Mouse (Mus musculus): ENCODE measurements around the gene Fam217b. TPM values are rescaled to one million over a fixed set of nuclear protein-coding genes. Genes with fewer than 3 reads are reported as not detected.

Fam217b gene
- total and polyA plus RNA-seq, 2 experiments from 2014 or later: 20.0 to 24.8 TPM

DNA sequence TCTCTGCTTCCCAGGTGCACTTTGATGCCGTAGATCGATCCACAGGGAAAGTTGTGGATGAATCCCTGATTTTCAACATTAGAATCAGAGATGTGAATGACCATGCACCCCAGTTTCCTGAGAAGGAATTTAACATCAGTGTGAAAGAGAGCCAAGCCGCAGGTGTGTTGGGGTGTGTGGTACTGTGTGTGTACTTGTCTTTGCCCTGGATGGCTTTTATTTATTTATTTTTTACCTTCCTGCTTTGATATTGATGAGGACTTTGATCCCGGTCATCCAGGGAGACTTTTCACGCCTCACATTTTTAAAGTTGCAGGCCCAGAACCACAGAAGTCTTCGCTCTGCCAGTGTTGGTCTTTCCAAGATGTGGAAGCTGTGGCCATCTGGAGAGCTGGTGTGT, 43.1 kb downstream of the Fam217b start:
- 94% methylated on average over 6 of the region's 6 CpGs for WGBS
- Histone ChIP-seq H3K4me2 (ENCODE audit: low read depth, low read length) (no peak overlapping the region), H3K36me3 (ENCODE audit: insufficient read depth, low read length) (no peaks in the 10 kb centered on the region), H3K4me1 (ENCODE audit: insufficient read depth, low read length) (0 out of 2 replicates have a peak, but pooled peaks cover 4% of the 10 kb centered on the region), H3K27me3 (ENCODE audit: insufficient read depth, low read length) (no peaks in the 10 kb centered on the region), H3K9me3 (ENCODE audit: low read length) (no peaks in the 10 kb centered on the region), H3K9ac (replicated peaks; ENCODE audit: low read length) (no peak overlapping the region), H3K4me3 (ENCODE audit: low read length) (no peak overlapping the region), H3K27ac (no peak overlapping the region)
- TF ChIP-seq CTCF (IDR thresholded peaks at IDR 0.05; ENCODE audit: low read depth): no peak
- ATAC-seq (no peak), DNase-seq (ENCODE audit: low spot score) (no peak)

DNA sequence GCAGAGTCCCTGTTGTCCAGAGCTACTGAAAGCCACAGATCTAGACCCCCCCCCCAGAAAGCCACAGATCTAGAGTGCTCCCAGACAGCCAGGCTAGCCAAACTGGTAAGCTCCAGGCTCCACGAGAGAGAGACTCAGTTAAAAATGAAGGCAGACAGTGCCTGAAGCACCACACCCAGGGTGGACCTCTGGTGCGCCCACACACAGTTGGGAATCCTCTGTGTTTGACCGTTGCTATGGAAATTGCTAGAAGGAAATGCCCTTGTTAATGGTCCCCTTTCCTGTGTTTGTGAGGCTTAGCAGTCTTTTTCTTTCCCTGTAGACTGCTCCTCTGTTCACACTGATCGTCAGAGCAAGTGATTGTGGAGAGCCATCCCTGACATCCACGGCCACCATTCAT, 46.0 kb downstream of the Fam217b start:
- H3K27me3 ChIP-seq (ENCODE audit: insufficient read depth, low read length): no peaks in the 10 kb centered on the region
- H3K4me3 ChIP-seq (ENCODE audit: low read length): no peak overlapping the region
- no peak for TF ChIP-seq CTCF (IDR thresholded peaks at IDR 0.05; ENCODE audit: low read depth)
- no peak for DNase-seq (ENCODE audit: low spot score)
- no peak overlapping the region for H3K27ac ChIP-seq
- H3K4me2 ChIP-seq (ENCODE audit: low read depth, low read length): no peak overlapping the region
- 0 out of 2 replicates have a peak, but pooled peaks cover 4% of the 10 kb centered on the region for H3K4me1 ChIP-seq (ENCODE audit: insufficient read depth, low read length)
- no peak overlapping the region for H3K9ac ChIP-seq (replicated peaks; ENCODE audit: low read length)
- WGBS: 54% methylated on average over 5 of the region's 5 CpGs
- no peak for ATAC-seq
- no peaks in the 10 kb centered on the region for H3K9me3 ChIP-seq (ENCODE audit: low read length)
- H3K36me3 ChIP-seq (ENCODE audit: insufficient read depth, low read length): no peaks in the 10 kb centered on the region

- H3K4me3 ChIP-seq (ENCODE audit: low read length): no peak overlapping the region
- no peak for DNase-seq (ENCODE audit: low spot score)
- TF ChIP-seq CTCF (IDR thresholded peaks at IDR 0.05; ENCODE audit: low read depth): no peak
- H3K4me2 ChIP-seq (ENCODE audit: low read depth, low read length): no peak overlapping the region
- H3K27me3 ChIP-seq (ENCODE audit: insufficient read depth, low read length): no peaks in the 10 kb centered on the region
- no peaks in the 10 kb centered on the region for H3K9me3 ChIP-seq (ENCODE audit: low read length)
- no peaks in the 10 kb centered on the region for H3K36me3 ChIP-seq (ENCODE audit: insufficient read depth, low read length)
- H3K9ac ChIP-seq (replicated peaks; ENCODE audit: low read length): no peak overlapping the region
- no peak for ATAC-seq
- WGBS: 66% methylated on average over 17 of the region's 17 CpGs
- H3K4me1 ChIP-seq (ENCODE audit: insufficient read depth, low read length): no peaks in the 10 kb centered on the region
- no peak overlapping the region for H3K27ac ChIP-seq
These were observed 57.5 kb downstream of the Fam217b start for GRCm38 (mm10) chr2:178471546-178472480.

DNA sequence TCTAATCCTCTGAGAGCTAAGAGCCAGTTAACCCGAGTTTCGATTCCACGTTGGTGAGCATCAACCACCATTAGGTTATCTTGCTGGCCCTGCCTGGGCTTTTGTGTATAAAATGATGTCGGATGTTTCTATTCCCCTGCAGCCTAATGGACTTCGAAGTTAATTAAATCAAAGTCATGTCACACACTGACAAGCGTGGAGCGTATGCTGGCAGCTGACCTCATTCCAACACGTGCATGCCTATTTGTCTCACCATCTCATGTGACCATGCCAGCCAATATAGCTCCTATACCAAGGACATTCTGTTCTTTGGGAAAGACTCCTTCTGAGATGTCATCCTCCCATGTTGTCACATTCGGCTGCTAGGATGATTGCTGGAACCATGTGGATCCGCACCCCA, 59.6 kb downstream of the Fam217b start:
- Histone ChIP-seq H3K4me2 (ENCODE audit: low read depth, low read length) (no peak overlapping the region), H3K4me3 (ENCODE audit: low read length) (no peak overlapping the region), H3K27me3 (ENCODE audit: insufficient read depth, low read length) (no peaks in the 10 kb centered on the region), H3K4me1 (ENCODE audit: insufficient read depth, low read length) (no peaks in the 10 kb centered on the region), H3K27ac (no peak overlapping the region), H3K9ac (replicated peaks; ENCODE audit: low read length) (no peak overlapping the region), H3K36me3 (ENCODE audit: insufficient read depth, low read length) (no peaks in the 10 kb centered on the region), H3K9me3 (ENCODE audit: low read length) (no peaks in the 10 kb centered on the region)
- WGBS: 54% methylated on average over 10 of the region's 10 CpGs
- ATAC-seq: peak; percentile 46; the same call in 1 of the 2 replicates
- TF ChIP-seq CTCF (IDR thresholded peaks at IDR 0.05; ENCODE audit: low read depth): no peak
- no peak for DNase-seq (ENCODE audit: low spot score)

Other genes starting within 250 kb of the Fam217b start
- gene Sycp2, start 6.8 kb upstream of the Fam217b start, total RNA-seq (2014; rRNA removed): 0.07 and 0.31 TPM in 2 replicates
- 0.26 and 0.43 TPM in 2 replicates for gene Sycp2, start 6.8 kb upstream of the Fam217b start, polyA plus RNA-seq (2015; fragmentation: Nextera tagmentation; extraction: Ambion mirVana)
- 17.0 and 21.3 TPM in 2 replicates for gene Ppp1r3d, start 52 bp upstream of the Fam217b start, total RNA-seq (2014; rRNA removed)
- gene Ppp1r3d, start 52 bp upstream of the Fam217b start, polyA plus RNA-seq (2015; fragmentation: Nextera tagmentation; extraction: Ambion mirVana): 6.6 and 6.9 TPM in 2 replicates
- 0.14 and 0.42 TPM in 2 replicates for gene Cdh26, start 16.0 kb downstream of the Fam217b start, total RNA-seq (2014; rRNA removed)
- gene Cdh26, start 16.0 kb downstream of the Fam217b start, polyA plus RNA-seq (2015; fragmentation: Nextera tagmentation; extraction: Ambion mirVana): 0.37 and 0.38 TPM in 2 replicates

All from hindbrain, postnatal 0 days (tissue).